Mouse (Mus musculus): Measurements from ENCODE around the gene Cd274. TPM values are rescaled to one million over a fixed set of nuclear protein-coding genes. Genes with fewer than 3 reads are reported as not detected.
"Not testable (repeated sequence)": the region's sequence is repeated elsewhere in the genome, so short reads cannot be mapped to it uniquely, and the experiment has no call there.

The Cd274 gene
- polyA plus RNA-seq, 1 experiment = 9.0 TPM

DNA sequence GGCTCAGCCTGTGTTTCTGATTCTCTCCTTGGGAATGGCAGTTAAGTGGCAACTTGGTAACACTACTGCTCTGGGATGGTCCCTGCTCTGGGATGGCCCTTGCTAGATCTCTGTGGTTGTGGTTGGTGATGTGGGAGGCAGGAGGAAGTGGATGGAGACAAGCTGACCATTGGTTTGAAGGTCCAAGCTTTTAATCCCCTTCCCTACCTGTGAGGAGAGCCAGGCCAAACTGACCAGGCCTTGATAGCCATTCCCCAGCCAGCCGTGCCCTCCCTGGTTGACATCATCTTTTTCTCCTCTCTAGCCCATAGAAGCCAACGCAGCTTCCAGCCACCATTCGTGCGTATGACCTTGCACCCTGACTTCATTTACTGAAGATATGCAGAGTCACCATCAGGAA is 35.4 kb downstream of the Cd274 start:
- Histone ChIP-seq H3K4me1 (ENCODE audit: control insufficient read depth, insufficient read depth, low read length) (no peaks in the 10 kb centered on the region), H3K4me3 (replicated peaks; ENCODE audit: extremely low read depth, low read depth, low read length) (no peak overlapping the region)
- TF ChIP-seq CTCF (IDR thresholded peaks at IDR 0.05; ENCODE audit: insufficient read depth, low read length) = no peak
- WGBS = 87% methylated on average over 4 of the region's 4 CpGs
- DNase-seq = no peak

DNA sequence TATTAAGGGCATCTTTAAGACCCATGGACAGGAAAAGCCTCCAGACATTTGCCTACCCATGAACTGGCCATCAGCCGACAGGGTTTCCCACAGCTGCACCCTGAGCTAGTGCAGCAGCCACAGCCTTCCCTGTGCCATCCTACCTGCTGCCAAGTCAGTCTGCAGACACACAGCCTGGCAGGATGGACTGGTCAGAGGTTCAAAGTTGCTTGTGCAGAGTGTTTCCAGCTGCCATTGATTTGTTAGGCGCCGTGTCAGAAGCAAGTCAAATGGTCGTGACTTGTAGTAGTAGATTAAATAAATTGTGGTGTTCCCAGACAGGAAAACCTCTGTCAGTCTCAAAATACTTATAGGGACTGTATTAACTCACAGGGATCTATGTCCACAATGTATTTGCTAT is 36.0 kb downstream of the Cd274 start:
- no peak overlapping the region for H3K4me3 ChIP-seq (replicated peaks; ENCODE audit: extremely low read depth, low read depth, low read length)
- no peak for DNase-seq
- WGBS = 78% methylated on average over 4 of the region's 4 CpGs
- TF ChIP-seq CTCF (IDR thresholded peaks at IDR 0.05; ENCODE audit: insufficient read depth, low read length) (no peak), POLR2A (IDR thresholded peaks at IDR 0.05; ENCODE audit: borderline replicate concordance, extremely low read depth, low read depth, low read length) (no peak)
- no peaks in the 10 kb centered on the region for H3K4me1 ChIP-seq (ENCODE audit: control insufficient read depth, insufficient read depth, low read length)

DNA sequence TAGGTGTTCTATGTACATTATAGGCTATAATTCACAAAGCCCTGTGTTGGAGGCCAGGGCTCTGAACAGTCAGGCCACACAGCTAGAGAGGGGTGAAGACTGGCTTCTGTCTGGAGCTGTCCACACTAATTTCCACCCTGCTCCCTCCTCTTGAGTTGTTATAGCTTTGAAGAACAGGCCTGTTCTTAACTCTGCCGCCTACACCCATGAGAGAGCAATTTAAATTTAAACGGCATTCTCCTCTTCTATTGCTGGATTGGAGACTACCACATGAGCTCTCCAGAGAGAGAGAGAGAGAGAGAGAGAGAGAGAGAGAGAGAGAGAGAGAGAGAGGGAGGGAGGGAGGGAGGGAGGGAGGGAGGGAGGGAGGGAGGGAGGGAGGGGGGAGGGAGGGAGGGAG is 38.1 kb downstream of the Cd274 start:
- Histone ChIP-seq H3K4me1 (ENCODE audit: control insufficient read depth, insufficient read depth, low read length) (no peaks in the 10 kb centered on the region), H3K4me3 (replicated peaks; ENCODE audit: extremely low read depth, low read depth, low read length) (no peak overlapping the region)
- DNase-seq = no peak
- 70% methylated on average over 2 of the region's 2 CpGs for WGBS
- TF ChIP-seq POLR2A (IDR thresholded peaks at IDR 0.05; ENCODE audit: borderline replicate concordance, extremely low read depth, low read depth, low read length) = no peak
- TF ChIP-seq CTCF (IDR thresholded peaks at IDR 0.05; ENCODE audit: insufficient read depth, low read length) = no peak

DNA sequence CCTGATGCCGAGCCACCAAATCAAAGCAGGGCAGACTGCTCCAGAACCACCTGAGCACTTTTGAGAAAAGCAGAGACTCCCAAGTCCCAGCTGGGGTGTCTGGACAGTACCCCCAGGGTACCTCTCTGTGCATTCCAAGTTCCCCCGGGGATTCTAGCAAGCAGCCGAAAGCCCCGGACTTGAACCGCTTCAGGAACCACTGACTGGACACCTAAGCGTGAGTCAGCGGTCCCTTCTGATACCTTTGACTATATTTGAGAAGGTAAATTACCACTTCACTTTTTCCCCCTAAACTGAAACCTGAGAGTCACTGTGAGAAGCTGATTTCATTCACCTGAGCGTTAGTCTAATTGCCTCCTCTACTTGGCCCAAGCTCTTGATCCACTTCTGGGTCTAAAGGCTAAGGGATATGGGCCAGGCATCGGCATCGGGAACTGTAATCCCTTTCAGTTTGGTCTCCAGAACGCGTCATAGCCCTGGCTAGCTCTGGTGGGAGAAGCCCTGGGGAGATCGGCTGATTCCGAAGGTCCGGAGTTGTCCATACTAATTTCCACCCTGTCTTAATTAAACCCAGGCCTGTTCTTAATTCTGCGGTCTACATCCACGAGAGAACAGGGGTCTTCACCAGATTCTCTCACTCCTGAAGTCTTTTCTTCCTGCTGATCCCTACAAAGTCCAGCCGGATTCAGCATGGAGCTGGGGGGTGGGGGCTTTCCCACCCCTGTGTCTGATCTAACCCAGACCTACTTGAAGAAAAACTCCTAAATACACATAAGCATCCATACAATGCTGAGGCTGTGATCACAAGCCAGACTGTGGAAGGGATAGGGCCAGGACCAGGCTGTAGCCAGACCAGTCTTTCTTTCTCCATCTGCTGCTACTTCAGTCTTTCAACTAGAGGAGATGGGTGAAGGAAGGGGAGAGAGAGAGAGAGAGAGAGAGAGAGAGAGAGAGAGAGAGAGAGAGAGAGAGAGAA is 39.1 kb downstream of the Cd274 start:
- Histone ChIP-seq H3K4me1 (ENCODE audit: control insufficient read depth, insufficient read depth, low read length) (no peaks in the 10 kb centered on the region), H3K4me3 (replicated peaks; ENCODE audit: extremely low read depth, low read depth, low read length) (no peak overlapping the region)
- 89% methylated on average over 18 of the region's 18 CpGs for WGBS
- no peak for DNase-seq
- TF ChIP-seq CTCF (IDR thresholded peaks at IDR 0.05; ENCODE audit: insufficient read depth, low read length) (no peak), POLR2A (IDR thresholded peaks at IDR 0.05; ENCODE audit: borderline replicate concordance, extremely low read depth, low read depth, low read length) (no peak)

DNA sequence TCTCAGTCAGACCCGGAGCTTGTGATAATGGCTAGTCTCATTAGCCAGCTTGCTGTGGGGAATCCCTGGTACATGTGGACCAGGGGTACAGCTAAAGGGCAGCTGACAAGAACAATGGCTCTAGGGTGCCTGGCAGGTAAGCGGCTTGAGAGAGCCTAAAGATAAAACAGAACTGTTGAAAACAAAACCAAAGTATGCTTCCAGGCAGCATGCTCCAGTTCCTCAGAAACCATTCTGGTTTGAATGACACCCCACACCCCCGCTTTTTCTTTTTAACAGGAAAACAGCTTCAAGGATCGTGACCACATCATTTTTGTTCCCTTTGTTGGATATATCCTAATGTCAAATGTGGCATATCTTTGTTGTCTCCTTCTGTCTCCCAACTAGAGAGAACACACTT is 43.4 kb downstream of the Cd274 start, which contains the start of gene Pdcd1lg2:
TSS of gene Pdcd1lg2 (plus strand) at position 301 of the 400 bp plus-strand sequence.
- TF ChIP-seq CTCF (IDR thresholded peaks at IDR 0.05; ENCODE audit: insufficient read depth, low read length) (no peak), POLR2A (IDR thresholded peaks at IDR 0.05; ENCODE audit: borderline replicate concordance, extremely low read depth, low read depth, low read length) (no peak)
- no peak for DNase-seq
- WGBS = 84% methylated on average over 4 of the region's 4 CpGs
- Histone ChIP-seq H3K4me1 (ENCODE audit: control insufficient read depth, insufficient read depth, low read length) (no peaks in the 10 kb centered on the region; the same call in 1 of the 2 replicates), H3K4me3 (replicated peaks; ENCODE audit: extremely low read depth, low read depth, low read length) (no peak within 1 kb of the TSS)

DNA sequence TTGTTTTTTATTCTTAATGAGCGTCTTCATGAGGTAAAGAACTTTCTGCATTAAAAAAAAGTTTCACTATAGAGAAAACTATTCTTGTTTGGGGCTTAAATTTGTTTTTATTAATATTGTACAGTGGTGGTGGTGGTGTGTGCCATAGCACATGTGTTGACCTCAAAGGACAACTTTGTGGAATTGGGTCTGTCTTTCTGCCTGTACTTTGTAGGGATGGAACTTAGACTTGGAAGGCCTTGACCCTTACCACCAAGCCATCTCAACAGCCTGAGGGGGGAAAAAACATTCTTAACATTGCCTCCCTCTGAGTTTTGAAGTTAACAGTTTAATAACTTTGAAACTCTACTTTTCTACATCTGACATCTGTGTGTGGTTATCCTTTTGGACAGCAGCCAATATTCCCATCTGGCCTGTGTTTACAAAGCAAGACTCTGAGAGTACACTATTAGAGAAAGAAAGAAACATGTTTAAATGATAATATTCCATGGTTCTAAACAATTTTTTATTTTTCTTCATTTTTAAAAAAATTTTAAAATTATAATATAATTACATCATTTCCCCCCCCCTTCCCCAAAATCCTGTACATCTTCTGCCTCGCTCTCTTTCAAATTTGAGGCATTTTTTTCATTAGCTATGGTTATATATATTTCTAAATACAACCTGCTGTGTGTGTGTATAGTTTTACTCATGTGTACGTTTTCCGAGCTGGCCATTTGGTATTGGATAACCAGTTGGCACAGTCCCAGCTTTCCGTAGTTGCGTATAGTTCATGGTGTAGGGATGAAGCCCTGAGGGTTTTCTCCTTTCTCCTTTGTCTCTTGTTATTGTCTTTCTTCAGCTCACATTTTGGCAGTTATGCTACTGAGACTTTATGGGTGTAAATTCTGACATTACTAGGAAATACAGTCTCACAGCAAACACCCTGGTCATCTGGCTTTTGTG is 45.5 kb downstream of the Cd274 start:
- no peak for DNase-seq
- no peak overlapping the region for H3K4me3 ChIP-seq (replicated peaks; ENCODE audit: extremely low read depth, low read depth, low read length)
- 64% methylated on average over 6 of the region's 6 CpGs for WGBS
- no peak for TF ChIP-seq POLR2A (IDR thresholded peaks at IDR 0.05; ENCODE audit: borderline replicate concordance, extremely low read depth, low read depth, low read length)
- TF ChIP-seq CTCF (IDR thresholded peaks at IDR 0.05; ENCODE audit: insufficient read depth, low read length) = no peak
- no peaks in the 10 kb centered on the region; the same call in 1 of the 2 replicates for H3K4me1 ChIP-seq (ENCODE audit: control insufficient read depth, insufficient read depth, low read length)

DNA sequence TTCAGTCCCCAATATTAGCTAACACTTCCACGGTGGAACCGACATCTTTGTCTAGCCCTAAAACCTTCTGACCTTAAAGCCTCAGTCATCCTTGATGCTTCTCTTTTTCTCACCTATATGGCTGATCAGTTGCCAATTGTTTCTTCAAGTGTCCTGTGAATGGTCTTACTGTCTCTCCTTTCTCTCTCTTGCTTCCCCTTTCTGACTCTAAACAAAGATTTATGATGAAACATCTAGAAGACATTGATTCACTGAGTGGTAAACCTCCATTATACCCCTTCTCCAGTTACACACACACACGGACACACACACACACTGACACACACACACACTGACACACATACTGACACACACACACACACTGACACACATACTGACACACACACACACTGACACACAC is 47.3 kb downstream of the Cd274 start:
- DNase-seq = no peak
- Histone ChIP-seq H3K4me1 (ENCODE audit: control insufficient read depth, insufficient read depth, low read length) (peaks cover 5% of the 10 kb centered on the region), H3K4me3 (replicated peaks; ENCODE audit: extremely low read depth, low read depth, low read length) (no peak overlapping the region)
- WGBS = 81% methylated on average over 3 of the region's 3 CpGs
- TF ChIP-seq CTCF (IDR thresholded peaks at IDR 0.05; ENCODE audit: insufficient read depth, low read length) = no peak
- no peak for TF ChIP-seq POLR2A (IDR thresholded peaks at IDR 0.05; ENCODE audit: borderline replicate concordance, extremely low read depth, low read depth, low read length)

DNA sequence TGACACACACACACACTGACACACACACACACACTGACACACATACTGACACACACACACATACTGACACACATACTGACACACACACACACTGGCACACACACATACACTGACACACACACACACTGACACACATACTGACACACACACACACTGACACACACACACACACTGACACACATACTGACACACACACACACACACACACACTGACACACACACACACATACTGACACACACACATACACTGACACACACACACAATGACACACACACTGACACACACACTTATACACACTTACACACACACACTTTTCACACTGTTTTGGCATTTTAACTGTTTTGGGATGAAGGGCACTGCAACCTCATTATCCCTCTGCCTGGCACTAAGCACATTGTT is 47.7 kb downstream of the Cd274 start:
- not testable (repeated sequence) for H3K4me3 ChIP-seq (replicated peaks; ENCODE audit: extremely low read depth, low read depth, low read length); H3K4me1 ChIP-seq (ENCODE audit: control insufficient read depth, insufficient read depth, low read length); DNase-seq

DNA sequence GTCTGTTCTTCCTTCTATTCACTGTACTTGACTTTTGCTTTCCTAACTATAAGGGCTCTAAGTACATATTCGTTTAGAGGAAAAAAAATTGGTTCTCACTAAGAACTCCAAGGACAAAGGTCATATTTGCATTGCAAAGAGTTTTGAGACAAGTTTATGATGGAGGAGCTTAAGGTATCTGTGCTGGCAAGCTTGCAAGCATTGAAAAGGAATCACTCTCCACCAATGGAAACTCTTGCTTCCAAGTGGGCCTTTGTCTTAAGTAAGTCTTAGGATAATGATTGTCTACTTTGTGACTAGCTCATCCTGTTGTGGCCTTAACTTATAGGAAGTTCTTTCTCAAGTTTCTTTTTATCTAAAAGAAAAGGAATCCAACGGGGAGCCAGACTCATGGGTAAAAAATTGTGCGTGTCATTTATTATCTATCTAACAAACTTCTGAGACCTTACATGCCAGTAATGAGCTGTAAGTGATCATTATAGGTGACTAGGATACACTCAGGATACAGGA is 49.2 kb downstream of the Cd274 start:
- no peak overlapping the region for H3K4me3 ChIP-seq (replicated peaks; ENCODE audit: extremely low read depth, low read depth, low read length)
- TF ChIP-seq POLR2A (IDR thresholded peaks at IDR 0.05; ENCODE audit: borderline replicate concordance, extremely low read depth, low read depth, low read length) (no peak), CTCF (IDR thresholded peaks at IDR 0.05; ENCODE audit: insufficient read depth, low read length) (no peak)
- no peak for DNase-seq
- WGBS = 73% methylated on average over 3 of the region's 3 CpGs
- peaks cover 5% of the 10 kb centered on the region for H3K4me1 ChIP-seq (ENCODE audit: control insufficient read depth, insufficient read depth, low read length)

Data from lung, adult 2 months (tissue).